Mouse (Mus musculus): ENCODE data around the gene Tpsb2. TPM values are rescaled to one million over a fixed set of nuclear protein-coding genes. Genes with fewer than 3 reads are reported as not detected.

The Tpsb2 gene
- polyA plus RNA-seq (2021): not detected

- CTCF ChIA-PET: no interaction called here
- in situ Hi-C loops (cut with MboI; ENCODE audit: low pct_unique_long_range_greater_than_20kb): no loop called here
- no peak for DNase-seq (ENCODE audit: low read depth, low spot score)
- no peak for TF ChIP-seq CTCF (IDR thresholded peaks at IDR 0.05)
- no peak for ATAC-seq
- POLR2A ChIA-PET: no interaction called here
- no peaks in the 10 kb centered on the region for H3K27me3 ChIP-seq
These were observed at the start of gene Tpsb2 for GRCm38 (mm10) chr17:25366005-25366404. Tpsb2 (plus strand) TSS chr17:25366305.

DNA sequence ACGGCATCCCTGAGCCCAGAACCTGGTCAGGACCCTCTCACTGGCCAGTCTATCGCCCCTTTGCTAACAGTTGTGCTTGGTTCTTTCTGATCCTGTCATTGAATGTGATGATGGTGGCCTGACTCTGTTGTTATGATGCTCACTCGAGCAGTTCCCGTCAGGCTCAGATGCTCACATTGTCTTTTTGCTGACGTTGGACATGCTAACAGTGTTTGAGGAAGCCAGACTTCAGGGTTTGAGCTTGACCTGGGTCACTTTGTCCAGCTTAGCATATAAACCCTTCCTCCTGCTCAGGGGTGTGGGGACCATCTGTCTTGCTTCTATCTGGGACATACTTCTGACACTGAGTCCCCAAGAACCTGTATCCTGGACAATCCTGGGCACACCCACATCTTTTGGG, 47.8 kb upstream of the Tpsb2 start, which contains the start of gene Prss29:
Prss29 (plus strand) TSS at position 301 of the 400 bp plus-strand sequence.
- TF ChIP-seq CTCF (IDR thresholded peaks at IDR 0.05): no peak
- DNase-seq (ENCODE audit: low read depth, low spot score): no peak
- ChIA-PET POLR2A (interaction anchor here (0.7 kb wide), 1 partner anchor 312 kb away, joined by 5 read pairs; no protein-coding TSS in a partner anchor), CTCF (no interaction called here)
- peaks cover 16% of the 10 kb centered on the region for H3K27me3 ChIP-seq
- ATAC-seq: no peak
- in situ Hi-C loops (cut with MboI; ENCODE audit: low pct_unique_long_range_greater_than_20kb): no loop called here

DNA sequence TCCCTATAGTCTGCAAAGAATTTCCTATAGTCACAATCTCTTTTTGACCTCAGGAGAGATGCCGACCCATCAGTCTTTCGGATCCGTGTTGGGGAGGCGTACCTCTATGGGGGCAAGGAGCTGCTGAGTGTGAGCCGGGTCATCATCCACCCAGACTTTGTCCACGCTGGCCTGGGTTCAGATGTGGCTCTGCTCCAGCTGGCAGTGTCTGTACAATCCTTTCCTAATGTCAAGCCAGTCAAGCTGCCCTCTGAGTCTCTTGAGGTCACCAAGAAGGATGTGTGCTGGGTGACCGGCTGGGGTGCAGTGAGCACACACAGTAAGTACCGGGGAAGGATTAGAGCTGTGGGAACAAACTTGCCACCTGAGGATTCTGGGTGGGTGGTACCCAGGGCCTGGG, 45.3 kb upstream of the Tpsb2 start:
- ChIA-PET POLR2A (no interaction called here), CTCF (no interaction called here)
- in situ Hi-C loops (cut with MboI; ENCODE audit: low pct_unique_long_range_greater_than_20kb): no loop called here
- no peak for TF ChIP-seq CTCF (IDR thresholded peaks at IDR 0.05)
- ATAC-seq (no peak), DNase-seq (ENCODE audit: low read depth, low spot score) (no peak)
- H3K27me3 ChIP-seq: peaks cover 16% of the 10 kb centered on the region

DNA sequence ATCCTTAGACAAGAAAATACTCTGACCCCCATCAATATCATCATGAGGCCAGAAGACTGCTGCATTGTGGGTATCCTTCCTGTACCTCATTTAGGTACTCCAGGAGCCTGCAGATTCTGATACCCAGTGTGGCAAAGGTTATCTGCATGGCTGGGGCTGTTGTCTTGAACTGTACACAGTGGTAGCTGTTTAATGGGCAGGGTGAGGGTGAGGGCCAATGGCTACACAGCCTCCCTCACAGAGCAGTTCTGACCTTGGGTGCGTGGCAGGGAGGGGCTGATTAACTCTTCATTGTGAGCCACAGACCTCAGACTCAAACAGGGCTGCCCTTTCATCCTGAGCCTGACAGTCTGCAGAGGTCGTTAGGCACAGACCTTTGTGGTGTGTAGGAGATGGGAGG, 43.2 kb upstream of the Tpsb2 start:
- ATAC-seq (no peak), DNase-seq (ENCODE audit: low read depth, low spot score) (no peak)
- ChIA-PET POLR2A (no interaction called here), CTCF (no interaction called here)
- peaks cover 16% of the 10 kb centered on the region for H3K27me3 ChIP-seq
- in situ Hi-C loops (cut with MboI; ENCODE audit: low pct_unique_long_range_greater_than_20kb): no loop called here
- no peak for TF ChIP-seq CTCF (IDR thresholded peaks at IDR 0.05)

- POLR2A ChIA-PET: no interaction called here
These were observed 33.8 kb upstream of the Tpsb2 start for GRCm38 (mm10) chr17:25332321-25332720.

GRCm38 (mm10) chr17:25333943-25334342, 32.2 kb upstream of the Tpsb2 start:
- ChIA-PET CTCF (no interaction called here), POLR2A (no interaction called here)
- no peak for ATAC-seq
- TF ChIP-seq CTCF (IDR thresholded peaks at IDR 0.05): peak; percentile 92
- in situ Hi-C loops (cut with MboI; ENCODE audit: low pct_unique_long_range_greater_than_20kb): no loop called here
- DNase-seq (ENCODE audit: low read depth, low spot score): peak; percentile 10
- H3K27me3 ChIP-seq: peaks cover 42% of the 10 kb centered on the region

More at GRCm38 (mm10) chr17:25332321-25332720, 33.8 kb upstream of the Tpsb2 start:
- DNase-seq (ENCODE audit: low read depth, low spot score): no peak
- CTCF ChIA-PET: no interaction called here
- peaks cover 44% of the 10 kb centered on the region for H3K27me3 ChIP-seq
- TF ChIP-seq CTCF (IDR thresholded peaks at IDR 0.05): no peak
- ATAC-seq: no peak
- in situ Hi-C loops (cut with MboI; ENCODE audit: low pct_unique_long_range_greater_than_20kb): no loop called here

GRCm38 (mm10) chr17:25338218-25338617, 27.9 kb upstream of the Tpsb2 start:
- ATAC-seq (no peak), DNase-seq (ENCODE audit: low read depth, low spot score) (no peak)
- CTCF ChIA-PET: no interaction called here
- in situ Hi-C loops (cut with MboI; ENCODE audit: low pct_unique_long_range_greater_than_20kb): no loop called here
- TF ChIP-seq CTCF (IDR thresholded peaks at IDR 0.05): no peak
- POLR2A ChIA-PET: no interaction called here
- peaks cover 13% of the 10 kb centered on the region for H3K27me3 ChIP-seq

DNA sequence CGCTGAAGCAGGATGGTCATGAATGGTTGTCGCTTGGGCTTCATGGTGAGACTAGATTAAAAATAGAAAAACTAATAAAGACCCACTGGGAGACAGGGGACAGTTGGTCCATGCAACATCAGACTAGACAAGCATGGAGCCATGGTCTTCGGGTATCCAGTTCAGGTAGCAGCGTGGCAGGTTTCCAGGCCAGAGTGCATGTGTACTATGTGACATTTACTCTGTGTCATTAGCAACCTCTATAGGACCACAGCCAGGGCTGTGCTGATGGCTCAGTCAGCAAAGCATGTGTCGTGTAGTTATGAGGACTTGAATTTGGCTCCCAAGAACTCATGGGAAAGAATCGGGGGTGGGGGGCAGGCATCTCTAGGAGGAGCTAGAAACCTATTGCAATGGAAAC, 26.1 kb upstream of the Tpsb2 start:
- ChIA-PET POLR2A (no interaction called here), CTCF (no interaction called here)
- in situ Hi-C loops (cut with MboI; ENCODE audit: low pct_unique_long_range_greater_than_20kb): no loop called here
- ATAC-seq: no peak
- DNase-seq (ENCODE audit: low read depth, low spot score): no peak
- peaks cover 18% of the 10 kb centered on the region for H3K27me3 ChIP-seq
- no peak for TF ChIP-seq CTCF (IDR thresholded peaks at IDR 0.05)

GRCm38 (mm10) chr17:25341490-25341889, 24.6 kb upstream of the Tpsb2 start:
- no peak for ATAC-seq
- TF ChIP-seq CTCF (IDR thresholded peaks at IDR 0.05): no peak
- ChIA-PET CTCF (no interaction called here), POLR2A (no interaction called here)
- H3K27me3 ChIP-seq: peaks cover 17% of the 10 kb centered on the region
- no peak for DNase-seq (ENCODE audit: low read depth, low spot score)
- in situ Hi-C loops (cut with MboI; ENCODE audit: low pct_unique_long_range_greater_than_20kb): no loop called here

DNA sequence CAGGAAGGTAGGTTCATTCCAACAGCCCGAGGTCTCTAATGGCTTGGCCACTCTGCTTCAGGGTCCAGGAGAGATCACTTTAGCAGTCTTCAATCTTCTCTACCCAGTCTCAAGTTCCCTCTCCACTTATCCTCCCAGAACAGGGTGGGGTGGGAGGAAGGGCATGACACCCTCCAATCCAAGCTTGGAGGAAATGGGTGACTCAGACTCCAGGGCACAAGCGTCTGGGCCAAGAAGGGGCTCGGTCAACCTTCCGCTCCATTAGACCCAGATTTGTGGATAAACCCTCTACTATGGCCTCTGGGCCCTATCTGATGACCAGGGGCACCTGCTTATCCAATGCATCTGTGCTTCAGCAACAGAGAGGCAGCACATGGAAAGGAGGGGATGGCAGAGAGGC, 20.6 kb upstream of the Tpsb2 start, which contains the start of gene Tpsab1:
Tpsab1 (minus strand) TSS at position 101 of the 400 bp plus-strand sequence.
- ATAC-seq: no peak
- in situ Hi-C loops (cut with MboI; ENCODE audit: low pct_unique_long_range_greater_than_20kb): no loop called here
- DNase-seq (ENCODE audit: low read depth, low spot score): no peak
- CTCF ChIA-PET: no interaction called here
- peaks cover 17% of the 10 kb centered on the region for H3K27me3 ChIP-seq
- TF ChIP-seq CTCF (IDR thresholded peaks at IDR 0.05): no peak
- POLR2A ChIA-PET: no interaction called here

DNA sequence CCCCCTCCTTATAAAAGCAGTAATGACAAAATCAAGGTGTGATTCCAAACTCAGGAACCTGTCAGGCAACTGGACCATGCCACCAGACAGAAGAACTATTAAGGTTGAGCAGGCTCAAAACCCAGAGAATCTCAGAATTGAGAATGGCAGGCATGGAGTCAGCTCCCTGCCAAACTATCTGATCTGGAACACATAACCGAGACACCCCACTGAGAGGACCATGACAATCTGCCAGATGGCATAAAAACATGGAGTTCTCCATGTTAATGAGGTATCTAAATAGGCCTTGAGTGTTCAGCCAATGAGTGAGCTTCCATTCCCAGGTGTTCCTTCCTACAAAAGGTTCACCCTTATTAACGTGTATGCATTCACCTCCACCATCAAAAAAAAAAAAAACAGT, 4.8 kb upstream of the Tpsb2 start:
- TF ChIP-seq CTCF (IDR thresholded peaks at IDR 0.05): no peak
- in situ Hi-C loops (cut with MboI; ENCODE audit: low pct_unique_long_range_greater_than_20kb): no loop called here
- DNase-seq (ENCODE audit: low read depth, low spot score): no peak
- ATAC-seq: no peak
- POLR2A ChIA-PET: no interaction called here
- CTCF ChIA-PET: no interaction called here
- peaks cover 10% of the 10 kb centered on the region for H3K27me3 ChIP-seq

- no peak for TF ChIP-seq CTCF (IDR thresholded peaks at IDR 0.05)
- DNase-seq (ENCODE audit: low read depth, low spot score): no peak
- ChIA-PET CTCF (interaction anchor here (1.0 kb wide), 1 partner anchor 35 kb away, joined by 3 read pairs; no protein-coding TSS in a partner anchor), POLR2A (no interaction called here)
- in situ Hi-C loops (cut with MboI; ENCODE audit: low pct_unique_long_range_greater_than_20kb): no loop called here
- H3K27me3 ChIP-seq: peaks cover 5% of the 10 kb centered on the region
- ATAC-seq: no peak
These were observed 2.4 kb upstream of the Tpsb2 start for GRCm38 (mm10) chr17:25363726-25364125.
